Comparison of ENCODE assay signal across 8 mouse cellular contexts in the genomic region with DNA sequence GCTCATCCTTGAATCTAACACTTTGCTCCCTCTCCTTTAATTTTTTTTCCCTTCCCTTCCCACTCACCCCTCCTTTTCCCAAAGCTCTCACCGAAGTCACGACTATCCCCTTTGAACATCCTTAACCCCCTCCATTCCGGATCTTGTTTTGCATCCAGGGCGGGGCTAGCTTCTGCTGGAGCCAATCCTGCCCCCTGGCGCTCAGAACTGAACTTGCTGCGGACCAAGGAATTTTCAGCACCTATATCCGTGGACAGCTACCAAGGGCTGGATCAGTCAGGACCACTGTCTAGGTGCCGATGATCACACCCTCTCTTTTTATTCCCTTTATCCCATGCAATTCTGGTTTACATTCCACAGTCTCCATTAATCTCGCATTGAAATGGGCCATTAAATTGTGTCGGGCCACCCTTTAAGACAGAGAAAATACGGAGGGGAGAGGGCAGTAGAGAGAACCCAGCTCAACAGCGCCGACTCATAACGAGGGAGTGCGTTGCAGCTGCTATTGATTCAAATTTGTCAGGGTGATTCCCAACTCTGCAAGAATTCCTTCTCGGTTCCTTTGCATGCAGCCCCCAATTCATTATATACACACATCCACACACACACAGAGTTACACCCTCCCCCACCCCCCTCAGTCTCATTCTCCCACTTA.
DNase-seq lines count a peak whose midpoint lies in the region; ATAC-seq and TF ChIP-seq lines count a peak whose summit lies in the region.

No protein-coding gene starts in this region.

- H3K4me3 ChIP-seq in left cerebral cortex, adult 2 months = peak overlapping the region; percentile 49

- intact Hi-C loops in gastrocnemius, postnatal 36 days (cut with DNase I) = loop anchor here (5.0 kb wide), 1 partner anchor 188 kb away; no protein-coding TSS in a partner anchor
- intact Hi-C loops in left cerebral cortex, adult 2 months (cut with DNase I) = loop anchor here (1.0 to 5.0 kb wide), 5 partner anchors 19 to 208 kb away; no protein-coding TSS in a partner anchor

- TF ChIP-seq CTCF in left cerebral cortex, adult 2 months (IDR thresholded peaks at IDR 0.05) = peak; percentile 73

- ATAC-seq in inflammation-experienced regulatory T-cells, adult 6 months = peak; percentile 41
- peak; percentile 91 for ATAC-seq in megakaryocyte progenitor cell, adult 5-6 weeks (replicated peaks; ENCODE audit: poor library complexity)
- ATAC-seq in monocyte, adult 5-6 weeks (replicated peaks; ENCODE audit: insufficient number of reproducible peaks, low FRiP score, low TSS enrichment, poor library complexity, severe bottlenecking) = no peak

- H3K27ac ChIP-seq in left cerebral cortex, adult 2 months = peak overlapping the region; percentile 85

- DNase-seq in adrenal gland, adult 18-20 months (ENCODE audit: low spot score in 2 of 2) = peak; percentile 72 to 76
- peak; percentile 93 for DNase-seq in embryo, embryonic 10 days (ENCODE audit: low spot score)
- DNase-seq in gastrocnemius, postnatal 36 days = peak; percentile 45
- peak; percentile 82 to 86 for DNase-seq in left cerebral cortex, adult 2 months (ENCODE audit: extremely low spot score in 1 of 2, low spot score in 2 of 2)
- DNase-seq in right cerebral cortex, postnatal 14 days = peak; percentile 85
